In genomic region chr9:122860752-122861151, GRCm38 (mm10) we compare ENCODE assay signal across 27 mouse cellular contexts. TPM values are rescaled to one million over a fixed set of nuclear protein-coding genes. Genes with fewer than 3 reads are reported as not detected.
"Had no signal": no experiment of that assay in that cellular context is flagged by ENCODE, and none has a peak within 500 bp of the region (broad histone marks: within the 10 kb centered on the region; RNA-seq: fewer than 3 reads in every experiment).

No protein-coding gene starts in this region.

- H3K27ac ChIP-seq: limb, embryonic 10.5 days; limb, embryonic 13.5 days; liver, embryonic 12.5 days; liver, embryonic 15.5 days; lung, embryonic 15.5 days; midbrain, embryonic 10.5 days; stomach, embryonic 15.5 days had no signal

- ATAC-seq: liver, embryonic 12.5 days had no signal

- H3K4me3 ChIP-seq: limb, embryonic 10.5 days; limb, embryonic 13.5 days; liver, embryonic 12.5 days; liver, embryonic 15.5 days; lung, embryonic 15.5 days; megakaryocyte, embryonic 14.5 days; midbrain, embryonic 10.5 days; stomach, embryonic 15.5 days had no signal

- DNase-seq: kidney, adult 18-20 months; kidney, adult 9 months; kidney, postnatal 14 days; kidney, postnatal 4 days; liver; lung, adult 18-20 months; lung, postnatal 10 days; lung, postnatal 36 days; midbrain, embryonic 14.5 days; right cerebral cortex, adult 18-20 months; right cerebral cortex, postnatal 25 days; spleen, adult 18-20 months; thymus, postnatal 25 days had no signal

RNA-seq across cellular contexts. Expression of gene Gm35549, which starts 16.9 kb away (rescaled TPM):
- total RNA-seq: layer of hippocampus, adult 18-20 months; layer of hippocampus, postnatal 14 days; left cerebral cortex, postnatal 25 days; midbrain, postnatal 0 days had no signal
- polyA plus RNA-seq: liver, embryonic 15.5 days; midbrain, embryonic 10.5 days; thymus, postnatal 0 days; urinary bladder, adult 2 months had no signal
